Mouse (Mus musculus): ENCODE results near the gene Necab3. TPM values are rescaled to one million over a fixed set of nuclear protein-coding genes. Genes with fewer than 3 reads are reported as not detected.

Necab3 gene
- total RNA-seq (2021) = 10 to 100 TPM; 26.8 to 28.6 TPM

GRCm38 (mm10) chr2:154558264-154559039 is at the start of gene Necab3:
Gene Necab3 (minus strand): TSS chr2:154558890.
- peak in 1 of 2 experiments; percentile 51 for DNase-seq

- no peak for DNase-seq
Measured at GRCm38 (mm10) chr2:154606965-154607364, 48.3 kb upstream of the Necab3 start.

DNA sequence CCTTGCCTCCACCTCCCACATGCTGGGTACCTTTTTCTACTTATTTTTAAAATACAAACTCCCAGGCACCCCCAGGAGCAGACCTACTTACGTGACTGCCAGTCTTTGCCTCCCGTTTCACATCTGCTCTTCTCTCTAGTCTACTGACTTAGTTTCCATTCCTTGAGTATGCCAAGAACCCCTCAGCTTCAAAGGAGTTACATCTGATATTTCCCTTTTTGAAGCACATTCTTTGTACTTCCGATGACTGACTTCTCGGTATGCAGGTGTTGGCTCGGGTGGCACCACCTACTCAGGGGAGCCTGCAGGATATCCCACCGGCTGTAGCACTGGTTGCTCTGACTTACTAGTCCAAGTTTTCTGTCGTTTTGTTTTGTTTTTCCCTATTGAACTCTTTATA is 45.5 kb upstream of the Necab3 start:
- DNase-seq = no peak

GRCm38 (mm10) chr2:154603638-154604153 is 45.0 kb upstream of the Necab3 start, which contains the start of gene Pxmp4:
Gene Pxmp4 (minus strand): TSS chr2:154603708.
- DNase-seq = peak; percentile 98 to 99

GRCm38 (mm10) chr2:154603007-154603637 is 44.4 kb upstream of the Necab3 start:
- no peak for DNase-seq

GRCm38 (mm10) chr2:154601324-154601723 is 42.6 kb upstream of the Necab3 start:
- no peak for DNase-seq

DNA sequence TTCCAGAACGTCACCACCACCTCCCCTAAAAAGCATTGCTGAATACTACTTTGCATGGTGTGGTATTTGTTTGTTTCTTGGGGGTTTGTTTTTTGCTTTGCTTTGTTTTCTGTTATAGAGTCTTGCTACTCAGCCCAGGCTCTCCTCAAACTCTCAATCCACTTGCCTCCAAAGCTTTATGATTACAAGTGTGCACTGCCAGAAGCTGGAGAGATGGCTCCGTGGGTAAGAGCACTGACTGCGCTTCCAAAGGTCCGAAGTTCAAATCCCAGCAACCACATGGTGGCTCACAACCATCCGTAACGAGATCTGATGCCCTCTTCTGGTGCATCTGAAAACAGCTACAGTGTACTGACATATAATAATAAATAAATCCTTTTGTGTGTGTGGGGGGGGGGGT is 41.9 kb upstream of the Necab3 start:
- no peak for DNase-seq

DNA sequence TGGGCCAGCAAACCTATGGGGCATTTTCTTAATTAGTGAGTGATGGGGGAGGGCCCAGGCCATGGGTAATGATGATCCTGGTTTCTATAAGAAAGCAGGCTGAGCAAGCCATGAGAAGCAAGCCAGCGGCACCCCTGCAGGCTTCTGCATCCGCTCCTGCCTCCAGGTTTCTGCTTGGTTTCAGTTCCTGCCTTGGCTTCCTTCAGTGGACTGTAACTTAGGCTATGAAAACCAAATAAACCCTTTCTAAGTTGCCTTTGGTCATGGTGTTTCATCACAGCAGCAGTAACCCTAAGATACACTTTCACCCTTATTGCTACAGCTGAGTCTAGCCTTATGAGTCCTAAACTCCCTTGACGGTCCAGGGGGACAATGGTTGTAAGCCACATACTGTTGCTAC is 38.7 kb upstream of the Necab3 start:
- no peak for DNase-seq

GRCm38 (mm10) chr2:154595775-154596174 is 37.1 kb upstream of the Necab3 start:
- peak in 1 of 2 experiments; percentile 20 for DNase-seq

- DNase-seq = no peak
Measured at GRCm38 (mm10) chr2:154593025-154593424, 34.3 kb upstream of the Necab3 start.

DNA sequence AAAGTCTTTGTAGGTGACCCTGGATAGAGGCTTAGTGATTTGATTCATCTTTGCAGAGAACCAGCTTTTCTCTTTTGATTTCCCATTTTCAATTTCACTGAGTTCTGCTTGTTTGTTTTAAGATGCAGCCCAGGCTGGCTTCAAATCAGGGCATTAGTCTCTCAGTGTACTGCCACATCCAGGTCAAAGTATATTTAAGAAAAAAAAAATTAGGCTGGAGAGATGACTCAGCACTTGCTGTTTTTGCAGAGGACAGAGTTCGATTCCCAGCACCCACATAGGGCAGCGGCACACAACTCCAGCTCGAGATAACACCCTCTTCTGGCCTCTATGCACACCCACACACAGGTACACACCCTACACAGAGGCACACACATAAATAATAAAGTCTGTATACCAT is 32.5 kb upstream of the Necab3 start:
- DNase-seq = no peak

DNA sequence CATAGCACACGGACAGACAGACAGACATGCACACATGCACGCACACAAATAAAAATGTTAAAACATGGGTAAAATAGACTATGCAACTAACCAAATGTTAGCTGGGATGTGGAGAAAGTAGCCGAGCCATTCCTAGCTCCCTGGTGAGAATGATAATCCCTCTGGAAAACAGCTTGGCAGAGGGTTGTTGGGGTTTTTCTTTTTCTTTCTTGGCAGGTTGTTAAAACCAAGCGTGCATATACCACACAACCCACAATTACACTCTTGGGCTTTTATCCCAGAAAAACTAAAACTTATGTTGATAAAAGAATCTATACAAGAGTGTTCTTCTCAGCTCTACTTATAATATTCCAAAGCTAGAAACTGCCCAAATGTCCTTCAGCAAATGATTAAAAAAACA is 30.4 kb upstream of the Necab3 start:
- no peak for DNase-seq

GRCm38 (mm10) chr2:154586405-154586804 is 27.7 kb upstream of the Necab3 start:
- no peak for DNase-seq

- DNase-seq = no peak
Measured at GRCm38 (mm10) chr2:154584931-154585601, 26.4 kb upstream of the Necab3 start.

DNA sequence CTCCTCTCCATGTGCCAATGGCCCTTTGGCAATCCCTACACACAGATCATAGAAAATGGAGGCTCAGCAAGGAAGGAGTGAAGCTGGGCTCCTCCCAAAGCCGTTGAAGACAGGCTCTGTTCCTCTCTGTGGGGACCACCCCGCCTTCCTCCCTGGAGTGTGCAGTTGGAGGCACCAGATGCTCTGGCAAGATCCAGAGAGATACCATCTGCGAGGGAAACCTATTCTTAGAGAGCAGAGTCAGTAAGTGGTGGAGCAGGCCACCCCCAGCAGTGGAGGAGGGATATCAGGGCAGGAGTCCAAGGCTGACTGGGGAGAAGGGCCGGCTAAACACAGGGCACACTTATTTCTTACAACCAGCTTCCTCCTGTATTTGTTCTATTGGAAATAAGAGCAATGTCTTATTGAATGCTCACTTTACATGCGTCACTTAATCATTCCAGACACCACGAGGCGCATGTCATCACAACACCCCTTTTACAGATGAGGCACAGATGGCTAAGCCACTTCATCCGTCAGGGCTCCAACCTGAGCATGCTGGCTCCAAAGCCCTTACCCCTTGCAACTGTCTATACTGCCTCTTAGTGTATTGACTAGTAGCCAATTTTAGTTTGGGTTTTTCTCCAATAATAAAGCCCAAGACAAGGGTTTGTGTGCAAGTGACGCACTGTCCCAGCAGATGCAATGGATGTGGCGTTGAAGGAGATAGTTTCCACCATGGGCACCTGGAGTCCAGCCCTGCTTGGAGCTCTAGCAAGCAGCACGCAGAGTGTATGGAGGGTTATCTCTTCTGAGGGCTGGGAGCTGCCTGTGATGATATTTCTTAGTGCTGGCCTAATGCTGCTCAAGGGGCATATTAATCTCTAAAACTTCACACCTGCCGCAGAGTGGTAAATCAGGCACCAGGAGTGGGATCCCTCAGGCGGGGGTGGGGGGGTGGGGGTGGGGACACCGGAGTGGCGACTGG is 25.5 kb upstream of the Necab3 start:
- peak; percentile 90 to 91 for DNase-seq

- no peak for DNase-seq
Measured at GRCm38 (mm10) chr2:154581421-154581820, 22.7 kb upstream of the Necab3 start.

DNA sequence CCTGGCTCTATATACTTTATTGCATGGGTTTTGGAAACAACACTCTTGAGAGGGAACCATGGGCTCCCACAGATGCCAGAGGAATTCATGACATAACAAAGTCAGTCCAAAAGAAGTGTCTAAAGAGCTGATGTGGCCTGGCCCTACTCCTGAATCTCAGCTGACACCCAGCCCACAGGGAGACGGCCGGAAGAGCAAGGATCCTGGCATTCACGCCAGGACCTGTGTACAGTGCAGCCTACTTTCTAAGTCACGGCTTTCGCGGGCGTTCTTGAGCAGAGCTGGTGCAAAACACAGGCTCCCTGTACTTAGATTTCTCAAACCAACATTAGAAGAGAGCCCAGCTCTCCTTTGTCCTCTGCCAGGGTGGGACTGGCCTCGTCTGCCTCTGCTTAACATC is 21.9 kb upstream of the Necab3 start:
- DNase-seq = no peak

DNA sequence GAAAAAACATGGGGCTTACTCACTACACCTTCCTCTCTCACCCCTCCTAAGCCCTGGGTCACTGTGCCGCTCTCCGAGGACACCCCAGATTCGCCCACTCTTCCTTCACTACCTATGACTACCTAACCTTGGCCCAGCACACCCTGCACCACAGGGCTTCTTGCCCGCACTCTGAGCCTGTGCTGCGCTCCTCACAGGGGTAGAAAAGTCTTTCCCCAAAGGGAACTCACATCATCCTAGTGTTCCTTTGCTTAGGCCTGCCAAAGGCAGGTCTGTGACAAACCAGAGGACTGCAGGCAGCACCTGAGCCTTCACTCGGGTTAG is 19.0 kb upstream of the Necab3 start:
- no peak for DNase-seq

DNA sequence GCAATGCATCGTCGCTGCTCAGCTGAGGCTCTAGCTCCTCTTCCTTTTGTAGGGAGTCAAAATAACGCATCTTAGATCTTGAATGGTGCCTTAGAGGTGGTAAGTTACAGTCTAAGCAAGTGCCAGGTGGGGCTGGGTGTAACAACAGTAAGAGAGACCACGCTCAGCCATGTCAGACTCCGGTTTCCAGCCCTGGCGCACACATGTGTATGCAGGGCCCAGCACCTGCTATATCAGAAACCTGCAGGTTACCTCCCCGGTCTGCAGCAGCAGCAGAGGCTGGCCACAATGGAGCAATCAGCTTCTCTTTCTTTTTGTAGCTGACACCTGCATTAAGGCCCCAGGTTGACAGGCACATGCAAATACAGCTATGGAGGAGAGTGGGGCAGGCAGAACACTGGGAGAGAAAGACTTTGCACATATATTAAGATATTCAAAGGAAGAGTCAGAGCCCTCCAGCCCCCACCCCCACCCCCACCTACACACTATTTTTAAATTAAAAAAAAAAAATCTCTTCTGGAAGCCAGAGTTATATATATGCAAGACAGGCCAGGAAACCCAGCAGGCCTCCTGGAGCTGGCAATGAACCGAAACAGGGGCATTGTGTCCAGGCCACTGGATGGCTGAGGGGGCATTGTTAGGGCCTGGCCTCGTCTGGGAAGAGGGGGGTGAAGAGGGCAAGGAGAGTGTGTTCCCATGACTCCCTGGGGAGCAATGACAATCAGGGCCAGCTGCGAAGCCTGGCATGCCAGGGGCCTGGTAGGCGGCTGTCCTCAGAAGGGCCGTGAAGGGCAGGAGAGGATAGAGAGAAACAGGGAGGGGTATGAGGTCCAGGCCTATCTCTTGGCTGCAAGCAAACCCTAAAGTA is 18.4 kb upstream of the Necab3 start:
- DNase-seq = no peak

- no peak for DNase-seq
Measured at GRCm38 (mm10) chr2:154574271-154574670, 15.6 kb upstream of the Necab3 start.

GRCm38 (mm10) chr2:154572996-154573395 is 14.3 kb upstream of the Necab3 start:
- no peak for DNase-seq

Data from layer of hippocampus, postnatal 36 days (tissue).